Mouse (Mus musculus): ENCODE data around the gene Srpk3.
"Not testable (repeated sequence)": the region's sequence is repeated elsewhere in the genome, so short reads cannot be mapped to it uniquely, and the experiment has no call there.

The Srpk3 gene

GRCm38 (mm10) chrX:73774168-73774760 is at the start of gene Srpk3:
Gene Srpk3, plus strand, starts transcription at chrX:73774405.
- no peak for DNase-seq (ENCODE audit: extremely low read depth, insufficient read length, low spot score)

GRCm38 (mm10) chrX:73730908-73731307 is 43.3 kb upstream of the Srpk3 start:
- DNase-seq (ENCODE audit: extremely low read depth, insufficient read length, low spot score) = no peak

DNA sequence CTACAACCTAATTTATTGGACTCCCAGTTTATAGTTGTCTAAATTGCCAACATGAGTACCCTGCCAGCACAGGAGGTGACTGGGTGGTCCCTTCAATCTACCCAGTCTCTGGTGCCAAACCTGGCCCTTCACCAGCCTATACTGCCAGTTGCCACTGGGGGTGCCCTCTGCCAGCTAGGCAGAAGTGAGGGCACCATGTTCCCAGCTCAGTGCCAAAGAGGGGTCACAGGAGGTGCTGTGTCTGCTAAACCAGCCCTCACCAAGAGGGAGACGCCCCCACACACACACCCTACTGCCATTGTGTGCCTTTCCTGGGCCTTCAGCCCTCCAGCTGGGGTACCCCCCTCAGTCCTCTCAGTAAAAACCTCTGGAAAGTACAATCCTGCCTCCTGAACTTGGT is 36.0 kb upstream of the Srpk3 start:
- no peak for DNase-seq (ENCODE audit: extremely low read depth, insufficient read length, low spot score)

DNA sequence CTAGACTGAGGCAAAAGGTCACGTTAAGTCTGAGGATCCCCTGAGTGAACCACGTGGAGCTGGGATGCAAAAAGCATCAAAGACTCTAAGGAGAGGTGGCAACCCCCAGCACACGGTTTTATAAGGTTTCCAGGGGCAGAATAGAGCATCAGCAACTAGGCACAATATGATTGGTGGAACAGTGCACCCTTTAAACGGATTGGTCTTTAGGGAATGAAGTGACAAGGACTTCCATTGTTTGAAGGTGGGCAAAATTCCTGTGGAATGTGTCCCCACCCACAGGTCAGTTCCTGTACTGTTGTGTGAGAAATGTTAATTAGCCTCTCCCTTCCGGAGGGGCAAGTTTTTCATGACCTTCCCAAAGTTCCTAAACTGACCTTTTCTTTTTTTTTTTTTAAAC is 35.1 kb upstream of the Srpk3 start:
- DNase-seq (ENCODE audit: extremely low read depth, insufficient read length, low spot score) = no peak

DNA sequence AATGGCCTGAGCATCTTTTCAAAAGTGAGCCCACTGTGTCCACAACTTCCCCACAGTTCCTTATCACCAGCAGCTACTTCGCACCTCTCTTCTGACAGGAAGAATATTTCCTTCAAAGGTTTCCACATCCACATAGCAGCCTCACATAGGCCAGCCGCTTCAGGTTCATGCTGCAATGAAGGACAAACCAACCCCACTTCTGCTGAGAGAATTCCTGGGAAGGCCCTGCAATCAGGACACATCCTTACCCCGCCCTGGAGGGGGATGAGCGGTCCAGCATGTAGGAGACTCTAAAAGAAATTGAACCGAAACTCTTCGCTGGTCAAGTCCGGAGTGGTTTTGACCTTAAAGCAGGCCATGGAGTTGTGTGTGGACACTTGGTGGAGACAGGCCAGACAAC is 34.4 kb upstream of the Srpk3 start:
- DNase-seq (ENCODE audit: extremely low read depth, insufficient read length, low spot score) = not testable (repeated sequence)

- no peak for DNase-seq (ENCODE audit: extremely low read depth, insufficient read length, low spot score)
These were observed 29.3 kb upstream of the Srpk3 start for GRCm38 (mm10) chrX:73744774-73745481.

DNA sequence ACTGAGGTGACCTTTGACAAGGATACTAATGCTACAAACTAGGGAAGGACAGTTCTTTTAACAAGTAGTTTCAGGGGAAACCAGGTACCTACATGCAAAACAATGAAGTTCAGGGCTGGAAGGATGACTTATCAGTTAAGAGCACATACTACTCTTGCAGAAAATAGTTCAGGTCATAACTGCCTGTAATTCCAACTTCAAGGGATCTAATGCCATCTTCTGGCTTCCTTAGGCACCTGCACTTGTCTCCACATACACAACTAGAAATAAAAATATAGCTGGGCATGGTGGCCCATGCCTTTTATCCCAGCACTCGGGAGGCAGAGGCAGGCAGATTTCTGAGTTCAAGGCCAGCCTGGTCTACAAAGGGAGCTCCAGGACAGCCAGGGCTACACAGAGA is 25.2 kb upstream of the Srpk3 start:
- no peak for DNase-seq (ENCODE audit: extremely low read depth, insufficient read length, low spot score)

- no peak for DNase-seq (ENCODE audit: extremely low read depth, insufficient read length, low spot score)
These were observed 17.7 kb upstream of the Srpk3 start, which contains the start of gene Plxnb3 for GRCm38 (mm10) chrX:73756334-73757140. Gene Plxnb3, plus strand, starts transcription at chrX:73757090.

GRCm38 (mm10) chrX:73758611-73759290 is 15.5 kb upstream of the Srpk3 start:
- peak; percentile 79 for DNase-seq (ENCODE audit: extremely low read depth, insufficient read length, low spot score)

DNA sequence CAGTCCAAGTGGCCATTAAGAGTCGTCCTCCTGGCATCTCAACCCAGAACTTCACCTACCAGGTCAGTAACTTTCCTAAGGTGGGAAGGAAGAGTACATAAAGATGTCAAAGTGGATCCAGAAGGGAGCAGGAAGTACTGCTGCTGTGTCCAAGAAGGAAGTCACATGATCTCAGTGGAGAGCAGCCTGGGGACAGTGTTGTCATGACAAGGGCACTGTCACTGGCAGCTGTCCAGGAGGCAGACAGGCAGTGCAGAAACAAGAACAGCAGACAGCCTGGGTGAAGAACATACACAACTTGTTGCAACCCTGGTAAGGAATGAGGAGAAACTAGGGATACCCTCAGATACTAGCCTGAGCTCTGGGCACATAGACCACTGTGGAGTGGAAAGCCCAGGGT is 8.9 kb upstream of the Srpk3 start:
- peak; percentile 30 for DNase-seq (ENCODE audit: extremely low read depth, insufficient read length, low spot score)

- no peak for DNase-seq (ENCODE audit: extremely low read depth, insufficient read length, low spot score)
These were observed 6.9 kb upstream of the Srpk3 start for GRCm38 (mm10) chrX:73767267-73767666.

DNA sequence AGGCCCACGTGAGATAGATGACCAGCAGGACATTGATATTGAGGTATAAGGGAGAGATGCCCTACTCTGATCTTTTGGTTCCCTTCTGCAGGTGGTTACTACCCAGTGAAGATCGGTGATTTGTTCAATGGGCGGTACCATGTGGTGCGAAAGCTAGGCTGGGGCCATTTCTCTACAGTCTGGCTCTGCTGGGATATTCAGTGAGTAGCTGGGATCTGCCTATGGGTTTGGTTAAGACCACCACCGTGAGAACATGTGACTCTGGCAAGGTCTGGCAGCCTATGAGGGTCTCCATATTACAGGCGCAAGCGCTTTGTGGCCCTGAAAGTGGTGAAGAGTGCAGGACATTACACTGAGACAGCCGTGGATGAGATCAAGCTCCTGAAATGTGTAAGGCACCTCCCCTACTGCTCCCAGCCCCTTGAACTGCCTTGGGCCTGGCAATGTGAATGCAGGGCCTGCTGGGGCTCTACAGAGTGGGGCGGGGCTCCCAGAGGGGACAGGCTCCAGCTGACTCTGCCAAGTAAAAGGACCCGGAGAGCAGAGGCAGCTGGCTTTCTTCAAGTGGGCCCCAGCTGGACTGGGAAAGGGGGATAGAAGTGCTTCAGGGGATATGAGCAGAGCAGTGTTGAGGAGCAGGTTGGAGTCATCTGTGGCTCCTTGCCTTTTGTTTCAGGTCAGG is 738 bp downstream of the Srpk3 start:
- DNase-seq (ENCODE audit: extremely low read depth, insufficient read length, low spot score) = no peak

DNA sequence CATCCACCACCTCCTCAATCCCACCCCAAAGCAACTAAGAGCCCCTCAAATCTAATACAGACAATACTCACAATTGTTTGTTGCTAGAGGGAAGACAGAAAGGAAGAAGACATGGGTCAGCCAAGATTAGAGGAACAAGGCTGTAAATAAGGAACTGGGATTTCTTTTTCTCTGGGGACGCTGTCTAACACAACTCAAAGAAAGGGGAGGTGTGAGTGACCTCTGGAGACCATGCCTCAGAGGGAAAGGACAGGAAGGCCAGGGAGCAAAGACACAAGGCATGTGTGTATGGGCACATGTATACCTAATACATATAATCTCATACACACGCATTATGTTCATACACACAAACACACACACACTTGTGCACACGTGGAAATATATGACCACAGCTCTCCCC is 8.0 kb downstream of the Srpk3 start:
- no peak for DNase-seq (ENCODE audit: extremely low read depth, insufficient read length, low spot score)

DNA sequence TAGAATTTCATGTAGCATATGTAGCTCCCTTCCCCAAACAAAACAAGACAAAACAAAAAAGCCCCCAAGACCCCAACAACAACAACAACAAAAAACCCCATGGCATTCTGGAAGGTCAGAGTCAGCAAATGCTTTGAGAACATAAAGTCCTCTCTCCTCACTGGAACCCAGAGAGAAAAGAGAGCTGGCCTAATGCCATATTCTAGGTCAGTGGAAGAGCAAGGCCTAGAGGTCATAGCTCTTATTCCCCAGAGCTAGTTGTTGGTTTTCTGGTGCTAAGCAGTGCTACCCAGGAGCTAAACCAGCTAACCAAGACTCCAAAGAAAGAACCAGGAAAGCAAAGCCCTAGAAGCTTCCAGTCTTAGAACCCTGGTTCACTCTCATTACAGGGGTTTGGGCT is 11.5 kb downstream of the Srpk3 start:
- no peak for DNase-seq (ENCODE audit: extremely low read depth, insufficient read length, low spot score)

DNA sequence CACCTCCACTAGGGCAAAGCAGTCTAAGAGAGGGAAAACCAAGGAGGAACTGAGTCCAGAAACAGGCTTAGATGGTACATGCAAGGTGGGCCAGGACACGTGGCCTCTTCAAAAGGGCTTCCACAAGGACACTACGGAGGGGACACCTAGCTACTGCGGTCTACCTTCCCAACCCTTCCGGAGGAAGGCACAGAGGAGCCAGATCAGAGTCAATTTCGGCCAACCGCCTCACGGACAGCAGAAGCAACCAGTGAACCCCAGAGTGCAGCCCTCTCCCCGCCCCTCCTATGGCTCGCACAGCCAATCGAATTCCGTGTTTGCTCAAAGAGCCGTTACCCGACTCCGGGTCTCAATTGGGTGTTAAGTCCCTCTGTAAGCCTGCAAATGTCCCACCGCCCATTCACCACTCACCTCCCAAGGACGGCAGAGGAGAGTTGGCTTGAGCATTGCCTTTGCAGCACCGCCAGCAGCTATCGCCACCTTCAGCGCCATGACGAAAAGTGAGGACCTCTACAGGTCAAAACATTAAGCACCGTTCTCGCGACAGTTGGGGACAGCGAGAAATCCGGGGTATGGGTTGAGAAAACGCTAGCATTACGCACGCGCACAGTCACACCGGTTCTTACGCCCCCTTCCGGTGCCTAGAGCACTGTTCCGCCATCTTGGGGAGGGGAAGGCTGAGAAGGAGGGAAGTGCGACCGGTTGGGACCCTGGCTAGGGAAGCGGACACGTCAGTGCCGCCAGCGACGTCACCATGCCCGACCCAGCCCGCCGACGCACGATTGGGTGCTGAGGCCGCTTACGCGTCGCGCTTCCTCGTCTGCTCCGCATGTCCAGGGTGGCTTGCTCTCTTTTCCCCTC is 12.4 kb downstream of the Srpk3 start, which contains the start of the genes Idh3g and Ssr4:
Gene Idh3g (minus strand): TSS at position 534 of the 861 bp plus-strand sequence.
Gene Ssr4 (plus strand): TSS at position 665 of the 861 bp plus-strand sequence.
- peak; percentile 97 for DNase-seq (ENCODE audit: extremely low read depth, insufficient read length, low spot score)

DNA sequence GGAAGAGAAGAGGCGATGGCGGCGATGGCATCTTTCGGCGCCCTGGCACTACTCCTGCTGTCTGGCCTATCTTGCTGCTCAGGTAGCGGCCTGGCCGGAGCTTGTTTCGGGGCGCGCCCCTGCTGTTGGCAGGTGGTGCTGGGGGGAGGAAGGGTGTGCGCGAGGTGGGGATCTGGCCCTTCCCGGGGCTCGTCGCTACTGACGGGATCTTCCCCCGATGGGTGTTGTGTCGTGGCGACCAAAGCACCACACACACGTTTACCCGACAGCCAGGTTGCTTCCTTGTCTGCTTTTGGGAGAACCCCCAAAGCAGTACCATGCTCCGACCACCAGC is 13.0 kb downstream of the Srpk3 start:
- DNase-seq (ENCODE audit: extremely low read depth, insufficient read length, low spot score) = no peak

DNA sequence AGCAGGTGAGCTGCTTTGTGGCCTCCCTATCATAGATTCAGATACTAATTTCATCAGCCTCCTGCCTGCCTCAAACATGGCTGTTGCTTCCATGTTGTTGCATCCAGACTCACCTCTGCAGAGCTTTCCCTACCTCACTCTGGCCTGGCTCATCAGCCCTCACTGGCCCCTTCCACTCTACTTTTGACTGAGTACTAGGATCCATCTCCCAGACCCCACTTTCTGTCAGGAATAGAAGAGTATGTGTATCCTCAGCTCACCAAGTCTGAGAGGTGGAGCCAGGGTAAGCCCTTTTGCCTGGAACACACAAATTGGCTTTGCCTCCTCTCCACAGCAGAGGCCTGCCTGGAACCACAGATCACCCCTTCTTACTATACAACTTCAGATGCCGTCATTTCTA is 14.3 kb downstream of the Srpk3 start:
- no peak for DNase-seq (ENCODE audit: extremely low read depth, insufficient read length, low spot score)

GRCm38 (mm10) chrX:73793039-73793438 is 18.8 kb downstream of the Srpk3 start:
- DNase-seq (ENCODE audit: extremely low read depth, insufficient read length, low spot score) = no peak

GRCm38 (mm10) chrX:73793505-73793904 is 19.3 kb downstream of the Srpk3 start:
- DNase-seq (ENCODE audit: extremely low read depth, insufficient read length, low spot score) = no peak

GRCm38 (mm10) chrX:73797511-73797910 is 23.3 kb downstream of the Srpk3 start:
- no peak for DNase-seq (ENCODE audit: extremely low read depth, insufficient read length, low spot score)
